Comparison of ENCODE assay signal across 22 mouse cellular contexts in genomic region chr2:149546639-149547200, GRCm38 (mm10).
"Had no signal": no experiment of that assay in that cellular context is flagged by ENCODE, and none has a peak within 500 bp of the region (broad histone marks: within the 10 kb centered on the region; RNA-seq: fewer than 3 reads in every experiment).

No protein-coding gene starts in this region.

- H3K9me3 ChIP-seq: liver, embryonic 15.5 days; lung, embryonic 15.5 days; megakaryocyte, embryonic 14.5 days; midbrain, embryonic 13.5 days; neural tube, embryonic 12.5 days had no signal

- H3K27me3 ChIP-seq: liver, embryonic 15.5 days; lung, embryonic 15.5 days; megakaryocyte, embryonic 14.5 days; midbrain, embryonic 13.5 days; neural tube, embryonic 12.5 days had no signal

- H3K4me3 ChIP-seq: liver, embryonic 15.5 days; lung, embryonic 15.5 days; megakaryocyte, embryonic 14.5 days; midbrain, embryonic 13.5 days; myocyte; neural tube, embryonic 12.5 days had no signal

- H3K4me1 ChIP-seq: liver, embryonic 15.5 days; lung, embryonic 15.5 days; megakaryocyte, embryonic 14.5 days; midbrain, embryonic 13.5 days; neural tube, embryonic 12.5 days had no signal

- ATAC-seq: liver, postnatal 0 days; lung, postnatal 0 days; midbrain, embryonic 13.5 days; midbrain, embryonic 16.5 days had no signal

- H3K9ac ChIP-seq: liver, embryonic 15.5 days; liver, postnatal 0 days; lung, embryonic 15.5 days; midbrain, embryonic 13.5 days; neural tube, embryonic 12.5 days had no signal

- H3K27ac ChIP-seq: liver, embryonic 15.5 days; lung, embryonic 15.5 days; macrophage; midbrain, embryonic 13.5 days; neural tube, embryonic 12.5 days had no signal

- H3K36me3 ChIP-seq: liver, embryonic 15.5 days; lung, embryonic 15.5 days; midbrain, embryonic 13.5 days; neural tube, embryonic 12.5 days had no signal

- DNase-seq: liver, postnatal 0 days; lung, adult 2 months; lung, postnatal 14 days; lung, postnatal 36 days; retina, postnatal 1 day; right cerebral cortex, adult 18-20 months; right cerebral cortex, postnatal 25 days; right cerebral cortex, postnatal 4 days; spleen, adult 18-20 months; thymus, adult 18-20 months; thymus, postnatal 14 days; thymus, postnatal 36 days had no signal

- H3K4me2 ChIP-seq: liver, embryonic 15.5 days; lung, embryonic 15.5 days; midbrain, embryonic 11.5 days; midbrain, embryonic 13.5 days; neural tube, embryonic 12.5 days had no signal
